In genomic region chr2:57102856-57103844, GRCm38 (mm10) we compare ENCODE assay signal across 8 mouse cellular contexts. TPM values are rescaled to one million over a fixed set of nuclear protein-coding genes. Genes with fewer than 3 reads are reported as not detected.
DNase-seq lines count a peak whose midpoint lies in the region; ATAC-seq lines count a peak whose summit lies in the region.

No protein-coding gene starts in this region.

- peaks cover 88% of the 10 kb centered on the region for H3K27me3 ChIP-seq in kidney, embryonic 14.5 days (ENCODE audit: control insufficient read depth, insufficient read depth, low read length)
- H3K27me3 ChIP-seq in embryonic facial prominence, embryonic 12.5 days = peaks cover 73% of the 10 kb centered on the region
- H3K27me3 ChIP-seq in intestine, embryonic 16.5 days (replicated peaks; ENCODE audit: control insufficient read depth, insufficient read depth, low read length) = peaks cover 57% of the 10 kb centered on the region
- H3K27me3 ChIP-seq in neural tube, embryonic 11.5 days (ENCODE audit: control insufficient read depth, insufficient read depth, low read length) = peaks cover 78% of the 10 kb centered on the region

- peak overlapping the region; percentile 58 for H3K4me2 ChIP-seq in kidney, embryonic 14.5 days (replicated peaks; ENCODE audit: low read depth, low read length)
- peak overlapping the region; percentile 88 for H3K4me2 ChIP-seq in embryonic facial prominence, embryonic 12.5 days (replicated peaks)
- peak overlapping the region; percentile 65 for H3K4me2 ChIP-seq in intestine, embryonic 16.5 days (ENCODE audit: low read depth, low read length)
- H3K4me2 ChIP-seq in neural tube, embryonic 11.5 days (ENCODE audit: low read depth) = peak overlapping the region; percentile 52

- no peaks in the 10 kb centered on the region for H3K36me3 ChIP-seq in kidney, embryonic 14.5 days (ENCODE audit: control insufficient read depth, insufficient read depth, low read length)
- H3K36me3 ChIP-seq in embryonic facial prominence, embryonic 12.5 days = no peaks in the 10 kb centered on the region
- no peaks in the 10 kb centered on the region for H3K36me3 ChIP-seq in intestine, embryonic 16.5 days (ENCODE audit: control insufficient read depth, insufficient read depth, low read length)
- H3K36me3 ChIP-seq in neural tube, embryonic 11.5 days (ENCODE audit: control insufficient read depth, insufficient read depth, low read length) = no peaks in the 10 kb centered on the region

- no peak overlapping the region for H3K9ac ChIP-seq in kidney, embryonic 14.5 days (ENCODE audit: low read depth, low read length)
- no peak overlapping the region for H3K9ac ChIP-seq in embryonic facial prominence, embryonic 12.5 days
- no peak overlapping the region for H3K9ac ChIP-seq in intestine, embryonic 16.5 days (ENCODE audit: low read depth, low read length)
- H3K9ac ChIP-seq in neural tube, embryonic 11.5 days (ENCODE audit: low read length) = no peak overlapping the region

- under 1% methylated on average over 36 of the region's 37 CpGs for WGBS in kidney, embryonic 14.5 days
- WGBS in embryonic facial prominence, embryonic 12.5 days = under 1% methylated on average over 34 of the region's 37 CpGs
- WGBS in intestine, embryonic 16.5 days = 2% methylated on average over 36 of the region's 37 CpGs
- under 1% methylated on average over 36 of the region's 37 CpGs for WGBS in neural tube, embryonic 11.5 days

- H3K4me3 ChIP-seq in kidney, embryonic 14.5 days (ENCODE audit: low read length) = peak overlapping the region; percentile 34
- peak overlapping the region; percentile 42 for H3K4me3 ChIP-seq in embryonic facial prominence, embryonic 12.5 days
- H3K4me3 ChIP-seq in intestine, embryonic 16.5 days (ENCODE audit: low read length) = peak overlapping the region; percentile 45
- H3K4me3 ChIP-seq in neural tube, embryonic 11.5 days (ENCODE audit: low read depth, low read length) = peak overlapping the region; percentile 33

- ATAC-seq in kidney, embryonic 14.5 days (ENCODE audit: low FRiP score, low TSS enrichment) = peak; percentile 34; the same call in 1 of the 2 replicates
- ATAC-seq in embryonic facial prominence, embryonic 12.5 days (ENCODE audit: insufficient number of reproducible peaks, insufficient read depth, low FRiP score, low TSS enrichment) = peak; percentile 25; the same call in 1 of the 2 replicates
- ATAC-seq in intestine, embryonic 16.5 days = no peak
- ATAC-seq in neural tube, embryonic 11.5 days (ENCODE audit: insufficient read depth, low FRiP score, low TSS enrichment) = no peak

- H3K9me3 ChIP-seq in kidney, embryonic 14.5 days (ENCODE audit: control insufficient read depth, low read length) = no peaks in the 10 kb centered on the region
- H3K9me3 ChIP-seq in embryonic facial prominence, embryonic 12.5 days = no peaks in the 10 kb centered on the region
- no peaks in the 10 kb centered on the region for H3K9me3 ChIP-seq in intestine, embryonic 16.5 days (ENCODE audit: control insufficient read depth, low read length)
- H3K9me3 ChIP-seq in neural tube, embryonic 11.5 days (ENCODE audit: control insufficient read depth, low read length) = no peaks in the 10 kb centered on the region

- peaks cover 9% of the 10 kb centered on the region; the same call in 1 of the 2 replicates for H3K4me1 ChIP-seq in kidney, embryonic 14.5 days (ENCODE audit: control insufficient read depth, insufficient read depth, low read length)
- peaks cover 13% of the 10 kb centered on the region for H3K4me1 ChIP-seq in embryonic facial prominence, embryonic 12.5 days
- H3K4me1 ChIP-seq in intestine, embryonic 16.5 days (ENCODE audit: control insufficient read depth, insufficient read depth, low read length) = peaks cover 11% of the 10 kb centered on the region; the same call in 1 of the 2 replicates
- peaks cover 8% of the 10 kb centered on the region for H3K4me1 ChIP-seq in neural tube, embryonic 11.5 days (ENCODE audit: control insufficient read depth, insufficient read depth, low read length)

- DNase-seq in kidney, postnatal 36 days = no peak
- peak; percentile 39 for DNase-seq in neural tube, embryonic 11.5 days (ENCODE audit: low spot score)
- DNase-seq in urinary bladder, postnatal 14 days (ENCODE audit: low spot score) = no peak
- DNase-seq in layer of hippocampus, adult 8-10 months (ENCODE audit: low spot score in 2 of 2) = no peak
- DNase-seq in frontal cortex, postnatal 36 days (ENCODE audit: low spot score in 2 of 2) = no peak

- no peak overlapping the region for H3K27ac ChIP-seq in kidney, embryonic 14.5 days (ENCODE audit: low read depth, low read length)
- H3K27ac ChIP-seq in embryonic facial prominence, embryonic 12.5 days = no peak overlapping the region
- H3K27ac ChIP-seq in intestine, embryonic 16.5 days (ENCODE audit: low read length) = no peak overlapping the region
- H3K27ac ChIP-seq in neural tube, embryonic 11.5 days (ENCODE audit: low read depth, low read length) = no peak overlapping the region

RNA-seq across cellular contexts. Expression of gene Nr4a2, which starts 20.7 kb away (rescaled TPM):
- polyA plus RNA-seq in kidney, embryonic 14.5 days (2014; fragmentation: Nextera tagmentation; extraction: Ambion mirVana) = 3.3 and 5.4 TPM in 2 replicates
- polyA plus RNA-seq in embryonic facial prominence, embryonic 12.5 days (2016; fragmentation: Nextera tagmentation; extraction: Ambion mirVana) = 7.5 and 8.4 TPM in 2 replicates
- 2.7 and 2.9 TPM in 2 replicates for polyA plus RNA-seq in intestine, embryonic 16.5 days (2015; fragmentation: Nextera tagmentation; extraction: Ambion mirVana)
- 6.0 and 6.1 TPM in 2 replicates for polyA plus RNA-seq in neural tube, embryonic 11.5 days (2014; fragmentation: Nextera tagmentation; extraction: Ambion mirVana)
- 10 to 100 TPM; 42.0 to 77.6 (median 58.6) TPM for total RNA-seq in layer of hippocampus, adult 8-10 months (2022)

Comparison
In these comparisons a context has a peak if more than half of its experiments do, and no peak if none do; other contexts are left out.
1. ATAC-seq: peak in kidney, embryonic 14.5 days (single experiment) and embryonic facial prominence, embryonic 12.5 days (single experiment); none in intestine, embryonic 16.5 days (single experiment) and neural tube, embryonic 11.5 days (single experiment).
2. Peak in every context shown above with its lines, with median percentiles within 50 percentile points of each other: H3K4me2 ChIP-seq and H3K4me3 ChIP-seq.